Mouse (Mus musculus): ENCODE measurements at regions not wholly inside any gene's neighbourhood (a gene's known extent, or its start where the extent isn't known, plus 50 kb on each side); places are given as distances from the start of the nearest gene placed in this dataset.
"Not testable (repeated sequence)": the region's sequence is repeated elsewhere in the genome, so short reads cannot be mapped to it uniquely, and the experiment has no call there.

DNA sequence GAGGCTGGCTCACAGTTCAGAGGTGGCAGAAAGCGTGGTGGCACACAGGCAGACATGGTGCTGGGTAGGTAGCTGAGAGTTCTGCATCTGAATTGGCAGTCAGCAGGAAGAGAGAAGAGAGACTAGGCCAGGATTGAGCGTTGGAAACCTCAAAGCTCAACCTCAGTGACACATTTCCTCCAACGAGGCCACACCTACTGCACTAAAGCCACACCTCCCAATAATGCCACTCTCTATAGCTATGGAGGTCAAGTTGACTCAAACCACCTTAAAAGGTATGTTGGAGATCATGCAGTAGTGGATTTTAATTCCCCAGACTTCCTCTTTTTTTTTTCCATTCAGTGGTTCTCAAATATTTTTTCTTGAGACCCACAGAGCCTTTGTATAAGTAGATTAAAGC is 57.1 kb downstream of the Ccdc54 start:
- DNase-seq (ENCODE audit: low read depth, low spot score): no peak

DNA sequence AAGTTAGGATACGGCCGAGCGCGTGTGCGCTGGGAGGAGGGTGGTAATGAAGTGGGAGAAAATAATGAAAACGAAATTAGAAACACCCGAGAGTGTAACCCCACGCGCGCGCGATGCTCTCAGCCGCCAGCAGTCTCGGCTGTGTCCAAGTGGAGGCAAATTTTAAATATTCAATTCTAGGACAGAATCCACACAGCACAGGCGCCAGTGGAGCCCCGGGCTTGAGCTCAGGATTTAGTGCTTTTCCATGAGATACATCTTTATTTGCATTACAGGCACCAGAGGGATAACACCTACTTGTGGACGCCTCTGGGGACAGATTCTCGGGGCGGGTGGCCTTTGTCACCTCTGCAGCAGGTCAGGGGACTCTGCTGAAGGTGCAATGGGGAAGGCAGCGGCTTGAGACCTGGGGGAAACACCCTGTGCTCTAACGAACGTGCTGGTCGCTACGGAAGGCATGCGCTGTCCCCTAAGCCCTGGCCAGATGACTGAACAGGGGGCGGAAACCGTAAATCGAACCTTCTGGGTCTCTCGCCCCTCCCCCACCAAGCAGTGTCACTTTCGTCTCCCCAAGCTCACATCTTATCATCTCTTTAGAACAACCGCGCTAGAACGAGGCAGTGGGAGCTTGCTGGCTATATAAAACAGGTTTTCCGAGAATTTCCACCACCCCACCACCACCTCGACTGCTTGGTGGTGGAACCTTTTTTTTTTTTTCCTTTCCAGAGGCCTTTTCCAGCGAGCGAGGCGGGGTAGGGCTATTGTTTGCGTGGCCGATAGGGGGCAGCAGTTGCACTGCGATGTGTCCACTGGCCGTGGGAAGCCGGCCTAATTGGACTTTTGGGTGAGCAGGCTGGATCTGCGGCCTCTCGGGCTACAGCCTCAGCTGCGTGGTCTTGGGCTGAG is 61.2 kb downstream of the Ccdc54 start:
- DNase-seq (ENCODE audit: low read depth, low spot score): peak; percentile 62

DNA sequence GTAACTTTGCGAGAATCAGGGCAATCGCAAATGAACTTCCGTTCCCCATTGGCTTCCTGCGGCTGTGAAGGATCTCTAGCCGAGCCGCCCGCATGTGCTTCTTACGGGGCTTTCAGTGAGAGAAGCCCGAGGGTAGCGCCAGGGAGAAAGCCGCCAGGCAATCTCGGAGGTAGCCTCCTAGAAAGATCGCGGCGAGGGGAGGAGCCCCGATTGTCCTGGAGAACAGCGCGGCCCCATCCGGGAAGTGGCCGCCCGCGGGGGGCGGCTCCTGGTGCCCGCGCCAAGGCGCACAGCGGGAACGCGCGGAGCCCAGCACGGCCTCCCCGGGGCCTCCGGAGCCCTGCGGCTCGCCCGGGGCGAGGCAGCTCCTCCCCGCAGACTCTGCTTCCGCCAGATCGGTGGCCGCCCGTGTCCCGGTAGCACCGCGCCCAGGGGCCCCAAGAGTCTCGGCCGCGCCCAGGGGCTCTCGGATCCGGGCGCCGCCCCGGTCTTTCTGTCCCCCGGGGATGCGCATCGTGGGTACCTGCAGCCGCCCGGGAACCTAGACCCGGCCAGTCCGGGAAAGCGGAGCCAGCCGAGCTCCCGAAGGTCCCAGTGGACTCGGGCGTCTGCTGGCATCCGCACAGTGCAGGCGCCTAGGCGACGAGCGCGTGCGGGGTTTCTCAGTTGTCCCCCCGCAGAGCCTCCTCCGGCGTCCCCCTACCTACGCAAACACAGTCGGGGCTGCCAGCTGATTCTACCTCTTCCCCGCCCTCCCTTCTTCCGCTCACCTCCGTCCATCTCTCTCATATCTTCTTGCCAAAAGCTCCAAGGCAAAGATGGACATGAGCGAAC is 62.1 kb downstream of the Ccdc54 start:
- peak; percentile 34 for DNase-seq (ENCODE audit: low read depth, low spot score)

DNA sequence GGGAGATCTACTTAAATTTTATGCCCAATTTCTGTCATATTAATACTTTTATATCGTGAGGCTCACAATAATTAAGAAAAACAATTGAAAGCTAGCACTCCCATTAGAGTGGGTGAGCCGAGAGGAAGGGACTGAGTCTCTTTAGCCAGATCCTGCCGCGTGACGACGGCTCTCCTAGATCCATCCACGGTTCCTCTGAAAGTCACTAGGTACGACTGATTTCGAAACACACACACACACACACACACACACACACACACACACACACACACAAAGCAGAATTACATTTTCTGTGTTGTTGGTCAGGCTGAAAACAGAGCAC is 62.6 kb downstream of the Ccdc54 start:
- no peak for DNase-seq (ENCODE audit: low read depth, low spot score)

DNA sequence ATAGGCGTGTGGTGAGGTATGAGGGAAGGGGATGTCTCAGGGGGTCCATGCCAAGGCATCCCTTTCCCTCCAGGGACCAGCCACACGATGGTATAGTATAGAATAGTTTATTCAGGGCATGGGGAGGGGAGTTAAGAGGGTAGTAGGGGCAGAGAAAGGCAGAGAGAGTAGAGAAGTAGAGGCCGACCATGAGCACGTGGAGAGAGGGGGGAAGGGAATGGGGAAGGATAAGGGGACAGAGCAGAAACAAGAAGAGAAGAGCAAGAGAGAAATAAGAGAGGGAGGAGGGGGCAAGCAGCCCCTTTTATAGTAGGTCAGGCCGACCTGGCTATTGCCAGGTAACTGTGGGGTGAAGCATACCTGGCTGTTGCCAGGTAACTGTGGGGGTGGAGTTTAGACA is 64.0 kb downstream of the Ccdc54 start:
- not testable (repeated sequence) for DNase-seq (ENCODE audit: low read depth, low spot score)

DNA sequence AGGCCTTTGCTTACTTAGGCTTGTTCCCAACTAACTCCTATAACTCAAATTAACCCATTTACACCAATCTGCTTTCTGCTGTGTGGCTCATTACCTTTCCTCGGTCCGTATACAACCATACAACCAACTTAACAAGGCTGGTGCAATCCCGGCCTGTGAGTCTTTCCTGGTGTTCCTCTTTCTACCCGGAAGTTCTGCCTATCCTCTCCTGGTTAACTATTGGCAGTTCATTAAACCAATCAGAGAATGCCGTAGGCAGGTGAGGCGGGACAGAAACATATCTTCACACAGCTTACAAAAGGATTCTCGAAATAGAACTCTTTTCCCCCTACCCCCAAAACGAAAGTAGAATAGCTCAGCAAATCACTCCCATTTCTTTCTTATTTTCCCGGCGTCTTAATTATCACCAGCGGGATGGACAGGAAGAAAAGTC is 65.0 kb downstream of the Ccdc54 start:
- DNase-seq (ENCODE audit: low read depth, low spot score): no peak

DNA sequence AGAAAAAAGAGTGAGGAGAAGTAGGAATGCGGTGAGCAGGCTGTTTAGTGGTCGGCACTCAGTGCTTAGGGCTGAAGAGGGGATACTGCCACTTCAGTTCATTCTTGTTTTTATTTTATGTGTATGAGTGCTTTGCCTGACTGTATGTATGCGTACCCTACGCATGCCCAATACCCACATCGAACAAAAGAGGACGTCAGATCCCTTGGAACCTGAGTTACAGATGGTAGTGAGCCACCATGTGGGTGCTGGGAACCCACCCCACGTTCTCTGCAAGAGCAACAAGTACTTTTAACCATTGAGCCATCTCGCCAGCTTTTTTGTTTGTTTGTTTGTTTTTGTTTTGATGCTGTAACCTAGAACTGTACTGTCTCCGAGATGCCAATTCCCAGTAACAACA is 65.5 kb downstream of the Ccdc54 start:
- DNase-seq (ENCODE audit: low read depth, low spot score): no peak

DNA sequence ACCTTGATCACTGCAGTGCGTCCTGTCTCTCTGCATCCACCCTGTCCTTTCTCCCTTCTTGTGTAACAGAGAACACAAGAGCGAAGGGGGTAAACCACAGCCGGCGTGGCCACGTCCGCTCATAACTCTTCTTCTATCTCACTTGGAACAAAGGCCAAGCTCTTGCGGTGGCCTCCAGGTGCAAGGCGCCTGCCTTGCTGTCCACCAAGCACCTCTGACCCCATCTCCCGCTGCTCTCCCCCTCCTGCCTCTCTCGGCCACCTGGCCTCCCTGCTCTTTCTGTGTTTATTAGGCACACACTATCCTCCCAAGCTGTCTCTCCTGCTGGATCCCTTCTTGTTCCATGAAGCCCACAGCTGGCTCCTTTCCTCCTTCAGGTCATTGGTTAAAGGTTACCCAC is 71.3 kb downstream of the Ccdc54 start:
- DNase-seq (ENCODE audit: low read depth, low spot score): no peak

DNA sequence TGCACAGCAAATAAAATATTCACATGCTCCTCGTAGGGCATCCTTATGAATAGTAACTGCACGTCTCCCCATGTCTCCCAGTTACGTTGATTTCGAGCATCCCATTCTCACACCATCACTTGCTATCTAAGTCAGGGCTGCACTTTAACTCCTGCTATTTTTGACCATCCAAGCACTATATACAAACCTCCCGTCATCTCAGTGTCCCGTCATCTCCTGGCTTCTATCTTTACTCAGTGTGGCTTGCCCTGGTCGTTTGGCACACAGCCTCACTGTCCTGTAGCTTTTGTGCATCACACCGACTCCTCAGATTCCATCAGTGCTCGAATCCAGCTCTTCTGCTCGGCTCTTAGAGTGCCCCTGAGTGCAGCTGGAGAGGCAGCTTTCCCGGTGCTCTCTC is 74.4 kb downstream of the Ccdc54 start:
- no peak for DNase-seq (ENCODE audit: low read depth, low spot score)

DNA sequence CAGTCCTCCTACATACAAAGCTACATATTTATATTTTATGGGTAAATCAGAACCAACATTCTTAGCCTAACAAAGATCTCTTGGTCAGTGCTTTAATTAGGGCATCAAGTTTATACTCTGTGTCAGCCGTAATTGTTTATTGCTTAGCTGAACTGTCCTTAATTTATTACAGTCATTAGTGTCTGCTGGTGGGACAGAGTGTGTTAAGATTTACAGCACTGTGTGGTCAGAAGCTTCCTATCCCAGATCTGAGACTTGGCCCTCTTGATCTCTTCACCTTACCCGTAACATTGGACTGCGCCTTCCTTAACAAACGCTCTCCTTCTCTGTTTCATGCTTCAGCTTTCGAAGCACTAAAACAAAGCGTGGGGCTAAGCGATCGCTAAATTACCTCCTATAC is 75.9 kb downstream of the Ccdc54 start:
- no peak for DNase-seq (ENCODE audit: low read depth, low spot score)

DNA sequence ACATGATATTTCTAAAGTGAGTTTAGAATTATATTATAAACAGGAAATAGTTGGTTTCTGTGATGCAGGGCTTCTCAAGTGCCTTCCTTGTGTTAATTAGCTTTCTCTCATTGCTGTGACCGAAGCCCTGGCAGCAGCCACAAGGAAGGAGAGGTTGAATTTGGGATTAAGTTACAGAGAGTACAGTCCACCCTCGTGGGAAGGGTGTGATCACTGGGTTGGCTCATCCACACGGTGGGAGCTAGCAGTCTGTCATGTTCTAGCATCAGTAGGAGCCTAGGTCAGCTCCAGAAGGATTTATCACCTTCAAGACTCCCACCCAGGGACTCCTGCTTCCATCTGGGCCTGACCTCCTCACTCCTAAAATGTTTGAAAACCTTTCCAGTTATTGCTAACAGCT is 78.9 kb downstream of the Ccdc54 start:
- no peak for DNase-seq (ENCODE audit: low read depth, low spot score)

DNA sequence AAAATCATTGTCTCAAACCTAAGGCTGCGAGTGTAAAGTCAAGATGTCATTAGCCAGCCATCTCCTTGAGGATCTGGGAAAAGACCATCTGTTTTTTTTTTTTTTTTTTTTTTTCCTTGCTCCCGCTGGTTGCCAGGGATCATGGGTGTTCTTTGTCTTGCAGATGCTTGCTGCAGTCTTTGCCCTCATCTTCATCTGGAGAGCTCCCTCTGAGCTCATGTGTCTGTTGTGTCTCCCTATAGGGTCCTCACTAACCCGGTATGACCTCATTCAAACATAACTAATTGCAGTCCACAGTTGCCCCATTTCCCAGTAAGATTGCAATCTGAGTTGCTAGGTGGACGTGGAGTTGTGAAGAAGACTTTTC is 77.3 kb upstream of the Bbx start:
- DNase-seq (ENCODE audit: low read depth, low spot score): no peak

DNA sequence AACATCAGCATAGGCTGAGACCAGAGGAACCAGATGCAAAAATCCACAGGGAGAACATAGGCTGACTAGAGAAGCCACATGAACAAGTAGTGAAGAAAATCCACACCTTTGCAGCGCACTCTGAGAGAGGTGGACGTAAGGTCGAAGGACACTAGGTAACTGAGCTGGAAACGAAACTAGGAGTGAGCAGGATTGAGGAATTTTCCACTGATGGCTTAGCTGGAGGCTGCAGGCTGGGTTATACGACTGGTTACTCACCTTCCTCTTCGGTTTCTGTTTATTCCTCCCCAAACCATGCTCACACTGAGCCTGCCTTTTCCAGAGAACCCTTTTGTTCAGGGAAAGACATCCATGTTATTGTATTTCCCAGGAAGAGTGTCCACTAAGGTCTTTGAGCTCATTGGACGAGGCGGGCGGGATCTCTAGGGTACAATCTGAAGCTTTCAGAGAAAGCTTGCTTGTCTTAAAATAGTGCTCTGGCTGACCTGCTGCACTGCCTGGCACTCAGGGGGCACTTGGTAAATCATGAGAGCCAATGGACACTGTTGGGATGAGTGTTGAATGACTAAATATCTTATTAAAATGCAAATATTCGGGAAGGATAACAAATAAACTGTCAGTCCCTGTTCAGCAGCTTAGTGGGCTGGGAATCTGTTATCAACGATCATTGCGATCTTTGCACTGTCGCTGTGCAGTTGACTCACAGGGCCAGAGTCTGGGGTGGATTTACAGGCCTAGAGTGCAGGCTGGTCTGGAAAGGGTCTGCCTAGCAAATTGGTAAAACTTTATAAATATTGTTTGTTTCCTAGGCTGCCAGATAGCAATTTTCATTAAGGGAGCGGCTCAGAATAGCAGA is 76.7 kb upstream of the Bbx start:
- no peak for DNase-seq (ENCODE audit: low read depth, low spot score)

DNA sequence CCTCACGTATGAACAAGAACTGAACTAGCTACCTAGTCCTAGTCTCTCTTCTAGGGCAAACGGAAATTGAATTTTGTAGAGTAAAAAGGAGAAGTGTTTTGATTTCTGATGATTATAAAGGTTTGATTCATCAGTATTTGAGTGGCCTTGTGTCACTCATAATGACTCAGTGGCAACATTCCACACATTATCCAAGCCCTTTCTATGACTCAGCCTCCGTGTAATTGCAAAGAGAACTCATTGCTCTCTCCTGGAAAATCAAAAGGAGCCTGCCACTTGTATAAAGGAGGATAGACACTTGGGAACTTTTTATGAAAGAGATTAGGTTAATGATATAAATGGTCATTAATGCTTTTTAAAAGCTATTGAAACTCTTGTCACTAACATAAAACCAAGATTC is 72.4 kb upstream of the Bbx start:
- DNase-seq (ENCODE audit: low read depth, low spot score): no peak

DNA sequence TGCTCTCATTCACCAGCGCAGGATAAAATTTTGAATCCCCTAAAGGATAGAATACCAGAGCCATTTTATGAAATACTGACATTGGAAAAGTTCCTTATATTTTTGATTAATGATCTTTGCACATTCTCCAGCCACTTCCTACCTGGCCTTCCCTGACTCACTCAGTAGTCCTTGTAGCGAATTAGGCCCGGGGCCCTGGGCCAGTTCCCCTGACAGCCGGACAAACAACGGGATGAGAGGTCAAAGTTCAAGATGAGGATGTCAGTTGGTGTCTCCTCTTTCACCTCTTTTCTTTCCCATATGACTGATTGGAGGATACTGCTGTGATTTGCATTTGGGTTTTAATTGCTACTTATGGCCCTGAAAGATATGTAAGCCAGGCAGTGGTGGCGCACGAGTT is 66.7 kb upstream of the Bbx start:
- no peak for DNase-seq (ENCODE audit: low read depth, low spot score)

DNA sequence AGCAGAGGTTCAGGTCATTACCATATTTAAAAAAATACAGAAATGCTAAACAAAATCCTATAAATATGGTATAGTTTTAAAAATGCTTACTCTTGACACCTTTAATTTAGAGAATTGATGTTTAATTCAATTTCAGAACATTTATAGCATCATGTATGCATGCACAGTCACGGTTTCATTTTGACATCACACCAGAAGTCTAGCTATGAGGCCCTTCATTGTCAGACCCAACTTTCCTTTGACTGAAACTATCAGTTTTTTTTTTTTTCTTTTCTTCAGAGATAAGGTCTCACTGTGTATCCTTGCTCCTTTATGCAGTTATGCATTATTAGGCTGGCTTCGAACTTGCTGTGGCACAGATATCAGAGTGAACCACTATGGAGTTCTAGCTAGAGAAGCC is 61.5 kb upstream of the Bbx start:
- no peak for DNase-seq (ENCODE audit: low read depth, low spot score)

DNA sequence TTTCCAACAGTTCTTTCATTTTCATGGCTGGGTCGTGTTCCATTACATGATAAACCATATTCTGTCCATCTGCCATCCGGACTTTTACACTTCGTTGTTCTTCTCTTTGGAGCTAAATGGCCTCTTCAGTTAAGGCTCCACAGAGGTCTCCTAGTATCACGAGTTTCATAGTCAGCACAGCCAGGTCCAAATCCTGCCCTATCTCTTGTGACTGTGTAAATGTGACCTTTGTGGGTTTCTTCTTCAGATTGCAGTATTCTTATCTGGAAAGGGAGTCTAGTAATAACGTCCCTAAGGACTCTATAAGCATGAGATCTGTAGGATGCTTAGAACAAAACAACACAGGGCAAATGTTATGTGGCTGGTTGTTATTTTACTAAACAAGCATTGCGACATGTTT is 57.1 kb upstream of the Bbx start:
- DNase-seq (ENCODE audit: low read depth, low spot score): no peak

DNA sequence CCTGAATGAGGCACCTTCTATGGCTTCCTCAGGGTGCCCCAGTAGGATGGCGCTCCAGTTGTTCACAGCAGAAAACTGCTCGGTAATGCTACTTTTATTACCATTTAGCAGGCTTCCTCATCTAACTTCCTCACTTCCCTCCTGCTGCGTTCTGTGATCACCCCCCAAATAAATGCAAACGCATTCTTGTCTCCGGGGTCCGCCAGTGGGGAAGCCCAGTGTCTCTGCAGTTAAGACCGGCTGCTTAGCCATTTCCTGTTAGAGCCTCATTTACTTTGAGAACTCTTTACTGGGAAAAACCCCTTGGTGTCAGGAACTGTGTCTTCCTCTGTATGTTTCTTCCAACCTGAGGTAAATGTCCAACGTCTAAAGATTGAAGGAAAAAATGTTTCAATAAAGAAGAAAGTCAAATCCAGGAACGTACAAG is 50.2 kb upstream of the Bbx start:
- DNase-seq (ENCODE audit: low read depth, low spot score): no peak
